Mouse (Mus musculus): Measurements from ENCODE around the gene Llgl1. TPM values are rescaled to one million over a fixed set of nuclear protein-coding genes. Genes with fewer than 3 reads are reported as not detected.

Llgl1 gene
- total RNA-seq (2021): 10 to 100 TPM; 23.8 to 25.2 TPM

DNA sequence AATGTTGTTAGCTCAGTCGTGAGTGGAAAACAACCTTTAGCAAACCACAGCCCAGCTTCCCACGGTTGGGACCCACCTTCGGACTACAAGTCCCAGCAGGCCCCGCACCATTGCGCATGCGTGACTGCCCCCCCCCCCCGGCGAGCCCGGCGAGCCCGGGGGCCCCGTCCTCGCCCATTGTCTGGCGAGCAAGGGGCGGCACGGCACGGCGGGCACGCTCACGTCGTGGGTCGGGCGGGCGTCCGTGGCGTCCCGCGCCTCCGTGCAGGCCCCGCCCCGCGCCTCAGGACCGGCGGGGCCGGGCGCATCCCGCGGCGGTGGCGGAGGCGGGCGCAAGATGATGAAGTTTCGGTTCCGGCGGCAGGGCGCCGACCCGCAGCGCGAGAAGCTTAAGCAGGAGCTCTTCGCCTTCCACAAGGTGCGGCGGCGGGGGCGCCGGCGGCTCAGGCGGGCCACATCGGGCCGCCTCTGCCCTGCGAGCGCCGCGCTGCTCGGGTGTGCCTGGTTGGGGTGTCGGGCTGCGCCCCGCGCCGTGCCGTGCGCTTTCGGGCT, at the start of gene Llgl1:
Llgl1 (plus strand) TSS at position 200 of the 552 bp plus-strand sequence.
- DNase-seq: peak; percentile 88 to 89
- intact Hi-C loops (cut with DNase I): loop anchor here (2.0 to 5.0 kb wide), 4 partner anchors 27 to 393 kb away; partner anchors contain the start of genes Flii and Tmem11

DNA sequence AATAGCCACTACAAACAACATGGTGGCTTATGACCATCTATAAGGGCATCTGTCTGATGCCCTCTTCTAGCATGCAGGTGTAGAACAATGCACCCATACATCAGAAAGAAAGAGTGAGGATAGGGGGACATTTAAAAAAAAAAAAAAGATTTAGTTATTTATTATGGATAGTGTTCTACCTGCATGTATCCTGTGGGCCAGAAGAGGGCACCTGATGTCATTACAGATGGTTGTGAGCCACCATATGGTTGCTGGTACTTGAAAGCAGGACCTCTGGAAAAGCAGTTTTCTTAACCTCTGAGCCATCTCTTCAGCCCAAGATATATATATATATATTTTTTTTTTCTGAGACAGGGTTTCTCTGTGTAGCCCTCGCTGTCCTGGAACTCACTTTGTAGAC, 3.4 kb upstream of the Llgl1 start:
- intact Hi-C loops (cut with DNase I): loop anchor here (5.0 kb wide), 2 partner anchors 181 to 396 kb away; partner anchors contain the start of gene Tmem11
- DNase-seq: no peak

DNA sequence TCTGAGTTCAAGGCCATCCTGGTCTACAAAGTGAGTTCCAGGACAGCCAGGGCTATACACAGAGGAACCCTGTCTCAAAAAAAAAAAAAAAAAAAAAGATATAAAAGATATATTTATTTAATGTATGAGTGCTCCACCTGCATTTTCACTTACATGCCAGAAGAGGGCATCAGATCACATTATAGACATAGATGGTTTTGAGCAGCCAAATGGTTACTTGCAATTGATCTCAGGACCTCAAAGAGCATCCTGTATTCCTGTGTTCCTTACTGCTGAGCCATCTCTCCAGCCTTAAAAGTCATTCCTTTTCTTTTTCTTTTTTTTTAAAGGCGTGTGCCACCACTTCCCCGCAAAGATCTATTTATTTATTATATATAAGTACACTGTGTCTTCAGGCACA, 2.0 kb upstream of the Llgl1 start:
- peak; percentile 16 for DNase-seq
- intact Hi-C loops (cut with DNase I): loop anchor here (5.0 kb wide), 2 partner anchors 180 to 395 kb away; partner anchors contain the start of gene Tmem11

DNA sequence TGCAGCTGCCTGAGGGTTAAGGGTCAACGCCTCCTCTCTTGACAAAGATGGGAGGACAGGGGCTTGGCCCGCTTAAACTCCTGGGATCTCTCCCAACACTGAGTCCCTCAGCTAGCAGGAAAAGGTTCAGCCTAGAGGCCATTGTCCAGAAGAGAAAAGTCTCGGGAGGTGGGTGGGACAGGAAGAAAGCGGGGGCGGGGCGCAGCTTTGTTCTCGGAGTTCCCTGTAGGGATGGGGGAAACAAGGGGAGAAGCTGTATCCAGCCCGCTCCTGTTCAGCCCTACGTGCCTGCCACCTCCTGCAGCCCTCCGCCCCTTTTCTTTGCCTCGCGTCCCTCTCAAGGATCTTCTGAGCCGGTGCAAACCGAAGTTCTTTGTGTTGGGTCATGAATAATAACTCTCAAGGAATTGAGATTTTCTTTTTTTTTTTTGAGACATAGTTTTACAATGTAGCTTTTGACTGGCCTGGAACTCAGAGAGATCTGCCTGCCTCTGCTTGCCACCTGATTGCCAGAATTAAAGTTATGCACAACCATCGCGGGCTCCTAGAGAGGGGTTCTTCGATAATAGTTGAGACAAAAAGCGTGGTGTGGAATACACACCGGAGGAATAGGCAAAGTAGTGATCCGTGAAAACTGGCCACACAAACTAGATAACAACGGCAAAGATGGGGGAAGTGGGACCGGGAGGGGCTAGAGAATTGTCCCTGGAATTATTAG, 558 bp upstream of the Llgl1 start:
- intact Hi-C loops (cut with DNase I): loop anchor here (1.0 to 5.0 kb wide), 4 partner anchors 28 to 393 kb away; partner anchors contain the start of genes Dhrs7b, Flii and Tmem11

DNA sequence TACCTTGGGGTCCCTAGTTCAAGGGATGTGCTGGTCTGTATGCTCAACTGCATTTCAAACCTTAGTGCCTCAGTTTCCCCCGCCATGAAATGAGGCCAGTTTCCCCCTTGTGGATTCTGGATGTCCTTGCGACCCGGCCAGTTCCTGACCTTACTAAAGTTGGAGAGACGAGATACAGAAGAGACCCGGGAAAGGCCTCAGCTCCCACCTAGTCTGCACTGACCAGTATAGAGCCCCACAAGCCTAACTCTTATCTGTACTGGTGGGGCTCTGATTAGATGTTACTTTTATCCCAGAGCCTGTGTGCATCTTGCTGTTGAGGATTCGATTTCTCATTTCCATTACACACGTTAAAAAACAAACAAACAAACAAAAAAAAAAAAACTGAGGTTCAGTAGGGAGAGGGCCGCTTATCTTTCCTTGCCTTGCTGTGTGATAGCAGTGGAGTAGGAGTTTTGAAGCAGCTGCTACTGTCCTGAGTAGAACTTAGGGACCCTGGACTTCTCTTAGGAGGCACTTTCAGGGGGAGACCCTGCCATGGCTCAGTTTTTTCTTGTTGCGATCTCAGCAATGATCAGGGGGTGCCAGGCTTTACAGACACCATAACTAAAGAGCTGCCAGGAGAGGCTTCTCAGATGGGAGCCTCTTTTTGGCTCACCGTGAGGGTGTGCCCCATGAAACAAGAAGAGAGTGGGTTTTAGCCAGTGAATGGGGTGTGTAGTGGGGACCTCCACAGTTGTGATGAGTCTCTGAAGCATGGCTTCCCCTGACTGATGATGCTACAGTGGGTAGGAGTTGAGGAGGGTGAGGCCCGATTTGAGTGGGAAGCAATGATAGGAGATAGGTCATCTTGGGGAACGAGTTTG, 1.0 kb downstream of the Llgl1 start:
- DNase-seq: peak in 1 of 2 experiments; percentile 2
- intact Hi-C loops (cut with DNase I): loop anchor here (5.0 kb wide), 1 partner anchor 82 kb away; no protein-coding TSS in a partner anchor

More for the DNA sequence above, 558 bp upstream of the Llgl1 start:
- peak; percentile 88 for DNase-seq

DNA sequence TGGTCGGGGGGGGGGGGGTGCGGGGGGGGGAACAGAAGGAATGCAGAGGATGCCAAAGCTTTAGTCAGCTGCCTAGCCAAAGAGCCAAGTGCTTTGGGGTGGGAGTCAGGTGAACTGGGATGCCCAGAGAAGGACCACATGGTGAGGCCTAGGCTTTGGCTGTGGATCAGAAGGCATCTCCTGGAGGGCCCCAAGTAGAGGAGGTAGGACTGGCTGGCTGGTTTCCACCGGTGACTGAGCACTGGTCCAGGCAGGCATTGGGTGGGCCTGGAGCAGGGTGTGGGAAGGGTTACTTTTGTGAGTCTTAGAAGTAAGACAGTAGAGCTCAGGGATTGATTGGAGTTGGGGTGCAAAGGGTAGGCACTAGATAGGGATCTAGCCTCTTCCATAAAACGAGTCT, 2.1 kb downstream of the Llgl1 start:
- DNase-seq: peak; percentile 5 to 8

DNA sequence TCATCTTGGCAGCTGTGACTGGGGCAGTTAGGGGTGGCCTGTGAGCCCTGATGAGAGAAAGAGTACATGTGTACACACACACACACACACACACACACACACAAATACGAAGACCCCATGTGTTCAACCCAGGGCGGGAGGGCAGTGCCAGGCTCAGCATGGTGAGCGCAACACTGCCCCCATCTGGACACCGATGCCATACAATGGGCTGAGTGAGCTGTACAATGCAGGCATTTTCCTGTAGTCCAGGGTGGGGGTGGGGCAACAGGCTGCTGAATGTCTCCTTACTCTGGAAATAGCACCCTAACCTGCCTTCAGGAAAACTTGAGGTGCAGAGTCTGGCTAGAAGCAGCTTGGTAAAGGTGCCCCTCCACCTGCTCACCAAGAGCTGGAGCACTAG, 3.6 kb downstream of the Llgl1 start:
- intact Hi-C loops (cut with DNase I): loop anchor here (5.0 kb wide), 1 partner anchor 79 kb away; no protein-coding TSS in a partner anchor
- DNase-seq: peak; percentile 52 to 70

More for the DNA sequence above, 2.1 kb downstream of the Llgl1 start:
- intact Hi-C loops (cut with DNase I): loop anchor here (5.0 kb wide), 1 partner anchor 81 kb away; no protein-coding TSS in a partner anchor

DNA sequence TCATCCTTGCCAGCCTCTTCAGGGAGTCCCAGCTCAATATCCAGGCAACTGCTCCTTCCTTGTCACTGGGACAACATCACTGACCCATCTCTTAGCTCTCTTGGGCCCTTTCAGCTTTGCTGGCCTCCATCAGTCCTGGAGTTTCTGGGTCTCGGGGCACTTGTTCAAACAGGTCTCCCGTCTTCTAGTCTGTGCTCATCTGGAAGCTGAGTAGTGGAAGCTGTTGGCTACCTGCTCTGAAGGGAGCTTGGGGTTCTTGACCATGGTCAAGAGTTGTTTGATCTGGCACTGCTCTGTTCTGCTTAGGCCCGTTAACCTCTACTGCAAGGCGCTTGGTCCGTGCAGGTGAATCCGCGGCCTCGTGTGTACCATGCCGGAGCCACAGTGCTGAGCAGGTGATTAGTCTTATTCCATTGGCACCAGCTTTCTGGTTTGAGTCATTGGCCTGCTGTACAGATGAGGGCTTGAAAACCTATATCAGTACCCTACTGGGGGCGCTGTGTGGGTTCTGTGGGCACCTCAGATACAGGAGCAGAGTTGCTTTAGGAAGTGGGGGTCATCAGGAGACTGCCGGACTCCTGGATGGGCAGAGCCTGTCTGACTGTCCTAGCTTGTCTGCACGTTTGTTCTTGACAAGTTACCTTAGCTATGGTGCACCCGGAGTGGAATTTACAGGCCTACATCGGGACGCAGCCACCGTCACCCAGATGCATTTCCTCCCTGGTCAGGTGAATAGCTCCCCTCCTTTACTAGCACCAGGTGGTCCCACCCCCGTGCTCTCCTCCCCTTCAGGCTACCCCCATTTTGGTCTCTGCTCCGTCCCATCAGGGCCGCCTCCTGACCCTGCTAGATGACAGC, 4.7 kb downstream of the Llgl1 start:
- intact Hi-C loops (cut with DNase I): loop anchor here (5.0 kb wide), 1 partner anchor 78 kb away; no protein-coding TSS in a partner anchor
- DNase-seq: peak in 1 of 2 experiments; percentile 0

DNA sequence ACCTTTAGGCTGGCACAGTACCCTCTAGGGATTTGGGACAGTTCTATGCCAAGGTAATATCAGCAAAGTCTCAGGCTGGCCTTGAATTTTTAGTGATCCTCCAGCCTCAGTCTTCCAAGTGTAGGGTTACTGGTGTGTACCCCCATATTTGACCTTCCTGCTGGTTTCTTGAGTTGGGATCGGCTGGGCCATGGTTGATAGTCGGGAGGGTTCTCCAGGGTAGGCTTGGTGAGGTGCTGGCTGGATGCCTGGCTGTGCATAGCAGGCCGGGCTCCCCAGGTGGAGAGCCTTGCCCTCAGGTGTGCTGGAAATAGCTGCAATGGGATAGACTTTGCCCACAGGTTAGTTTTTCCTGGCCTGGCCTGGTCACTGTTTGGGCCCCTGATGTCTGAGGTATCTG, 5.7 kb downstream of the Llgl1 start:
- no peak for DNase-seq

DNA sequence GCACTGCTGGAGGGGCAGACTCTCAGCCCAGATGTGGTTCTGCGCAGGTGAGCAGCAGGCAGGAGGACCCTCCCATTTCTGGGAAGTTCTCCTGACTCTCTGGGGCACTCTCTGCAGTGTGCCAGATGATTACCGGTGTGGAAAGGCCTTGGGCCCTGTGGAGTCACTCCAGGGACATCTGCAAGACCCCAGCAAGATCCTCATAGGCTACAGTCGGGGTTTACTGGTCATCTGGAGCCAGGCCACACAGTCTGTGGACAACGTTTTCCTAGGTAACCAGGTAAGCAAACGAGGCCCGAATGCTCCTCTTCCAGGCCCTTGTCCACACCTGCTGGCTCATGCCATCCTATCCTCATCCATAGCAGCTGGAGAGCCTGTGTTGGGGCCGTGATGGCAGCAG, 6.6 kb downstream of the Llgl1 start:
- intact Hi-C loops (cut with DNase I): no loop called here
- peak in 1 of 2 experiments; percentile 0 for DNase-seq

More for the DNA sequence above, 5.7 kb downstream of the Llgl1 start:
- intact Hi-C loops (cut with DNase I): no loop called here

DNA sequence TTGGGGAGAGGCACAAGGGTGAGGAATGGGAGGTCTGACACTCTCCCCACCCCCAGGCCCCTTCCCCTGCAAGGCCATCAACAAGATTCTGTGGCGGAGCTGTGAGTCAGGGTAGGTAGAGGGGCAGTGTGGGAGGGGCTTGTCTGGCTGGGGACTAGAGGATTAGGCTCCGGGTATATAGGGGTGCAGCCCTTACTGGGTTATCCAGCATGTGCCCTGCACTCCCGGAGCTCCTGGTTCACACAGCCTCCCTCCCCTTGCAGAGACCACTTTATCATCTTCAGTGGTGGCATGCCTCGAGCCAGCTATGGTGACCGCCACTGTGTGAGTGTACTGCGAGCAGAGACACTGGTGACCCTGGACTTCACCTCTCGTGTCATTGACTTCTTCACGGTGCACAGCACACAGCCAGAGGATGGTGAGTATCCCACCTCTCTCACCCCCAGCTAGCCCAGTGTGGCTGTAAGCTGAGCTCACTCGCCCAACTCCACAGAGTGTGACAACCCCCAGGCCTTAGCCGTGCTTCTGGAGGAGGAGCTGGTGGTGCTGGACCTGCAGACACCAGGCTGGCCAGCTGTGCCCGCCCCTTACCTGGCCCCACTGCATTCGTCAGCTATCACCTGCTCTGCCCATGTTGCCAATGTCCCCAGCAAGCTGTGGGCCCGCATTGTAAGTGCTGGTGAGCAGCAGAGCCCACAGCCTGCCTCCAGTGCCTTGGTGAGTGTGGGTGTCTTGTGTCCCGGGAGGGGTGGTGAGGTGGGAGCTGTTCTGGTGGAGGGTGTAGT, 7.4 kb downstream of the Llgl1 start:
- peak in 1 of 2 experiments; percentile 0 for DNase-seq

DNA sequence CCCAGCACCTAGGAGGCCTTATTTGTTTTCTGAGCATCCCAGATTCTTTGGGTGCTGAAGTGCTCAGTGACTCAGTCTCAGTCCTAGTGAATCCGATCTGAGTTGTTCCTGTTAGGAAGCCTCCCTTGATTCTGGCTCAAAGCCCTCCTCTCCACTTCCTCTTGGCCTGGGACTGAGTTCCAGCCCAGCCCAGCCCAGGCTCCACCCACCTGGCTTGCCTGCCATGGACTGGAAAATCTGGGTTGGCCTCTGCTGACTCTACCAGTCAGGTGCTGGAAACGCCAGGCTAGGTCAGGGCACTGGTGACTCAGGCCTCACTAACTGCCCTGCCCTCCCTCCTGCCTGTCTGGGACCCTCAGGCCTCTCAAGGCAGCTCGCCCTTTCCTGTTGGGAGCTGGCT, 8.1 kb downstream of the Llgl1 start:
- peak; percentile 93 to 94 for DNase-seq
- intact Hi-C loops (cut with DNase I): no loop called here

More for the DNA sequence above, 7.4 kb downstream of the Llgl1 start:
- intact Hi-C loops (cut with DNase I): no loop called here

DNA sequence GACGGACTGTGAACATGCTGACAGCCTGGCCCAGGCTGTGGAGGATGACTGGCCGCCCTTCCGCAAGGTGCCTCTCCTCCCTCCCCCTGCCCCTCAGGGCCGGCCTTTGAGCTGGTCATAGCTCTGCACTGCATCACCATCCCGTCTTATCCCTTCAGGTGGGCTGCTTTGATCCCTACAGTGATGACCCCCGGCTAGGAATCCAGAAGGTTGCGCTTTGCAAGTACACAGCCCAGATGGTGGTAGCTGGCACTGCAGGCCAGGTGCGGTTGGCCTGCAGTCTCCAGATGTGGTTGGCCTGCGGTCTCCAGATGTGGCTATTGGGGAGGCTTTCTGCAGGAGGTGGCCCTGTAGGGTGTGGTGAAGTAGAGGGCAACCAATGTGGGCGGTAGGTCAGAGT, 9.1 kb downstream of the Llgl1 start:
- peak in 1 of 2 experiments; percentile 1 for DNase-seq
- intact Hi-C loops (cut with DNase I): no loop called here

DNA sequence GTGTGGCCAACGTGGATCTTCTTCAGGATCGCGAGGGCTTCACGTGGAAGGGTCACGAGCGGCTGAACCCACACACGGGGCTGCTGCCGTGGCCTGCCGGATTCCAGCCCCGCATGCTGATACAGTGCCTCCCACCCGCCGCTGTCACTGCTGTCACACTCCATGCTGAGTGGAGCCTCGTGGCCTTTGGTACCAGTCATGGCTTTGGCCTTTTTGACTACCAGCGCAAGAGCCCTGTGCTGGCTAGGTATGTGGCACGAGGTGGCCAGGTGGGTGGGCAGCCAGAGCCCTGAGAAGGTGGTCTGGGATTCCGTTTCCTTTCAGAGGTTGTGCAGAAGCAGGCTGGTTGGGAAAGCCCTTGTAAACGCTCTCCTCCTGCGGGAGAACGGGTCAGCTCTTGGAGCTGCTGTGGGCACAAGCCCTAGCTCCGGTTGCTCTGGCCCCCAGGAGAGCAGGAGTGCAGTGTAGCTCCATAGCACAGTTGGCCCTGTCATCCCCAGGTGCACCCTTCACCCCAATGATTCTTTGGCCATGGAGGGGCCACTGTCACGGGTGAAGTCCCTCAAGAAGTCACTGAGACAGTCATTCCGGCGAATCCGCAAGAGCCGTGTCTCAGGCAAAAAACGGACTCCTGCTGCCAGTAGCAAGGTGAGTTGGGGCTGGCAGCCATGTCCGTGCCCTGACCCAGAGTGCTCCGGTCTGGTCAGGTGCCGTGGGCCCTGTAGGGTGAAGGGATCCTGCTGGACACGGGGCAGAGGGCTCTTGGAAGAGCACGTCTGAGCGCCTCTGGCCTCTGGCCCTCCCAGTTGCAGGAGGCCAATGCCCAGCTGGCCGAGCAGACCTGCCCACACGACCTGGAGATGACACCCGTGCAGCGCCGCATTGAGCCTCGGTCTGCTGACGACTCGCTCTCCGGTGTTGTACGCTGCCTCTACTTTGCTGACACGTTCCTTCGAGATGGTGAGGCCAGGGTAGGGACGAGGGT, 10.2 kb downstream of the Llgl1 start:
- DNase-seq: peak in 1 of 2 experiments; percentile 4
- intact Hi-C loops (cut with DNase I): no loop called here

DNA sequence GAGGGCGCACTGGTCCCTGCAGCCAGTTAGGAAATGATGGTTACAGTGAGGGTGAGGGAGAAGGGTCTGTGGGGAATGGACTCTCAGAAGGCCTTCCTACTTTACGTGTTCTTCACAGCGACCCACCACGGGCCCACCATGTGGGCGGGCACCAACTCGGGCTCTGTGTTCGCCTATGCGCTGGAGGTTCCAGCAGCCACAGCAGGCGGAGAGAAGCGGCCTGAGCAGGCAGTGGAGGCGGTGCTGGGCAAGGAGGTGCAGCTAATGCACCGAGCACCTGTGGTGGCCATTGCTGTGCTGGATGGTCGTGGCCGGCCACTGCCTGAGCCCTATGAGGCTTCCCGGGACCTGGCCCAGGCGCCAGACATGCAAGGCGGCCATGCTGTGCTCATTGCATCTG, 11.7 kb downstream of the Llgl1 start:
- intact Hi-C loops (cut with DNase I): no loop called here

DNA sequence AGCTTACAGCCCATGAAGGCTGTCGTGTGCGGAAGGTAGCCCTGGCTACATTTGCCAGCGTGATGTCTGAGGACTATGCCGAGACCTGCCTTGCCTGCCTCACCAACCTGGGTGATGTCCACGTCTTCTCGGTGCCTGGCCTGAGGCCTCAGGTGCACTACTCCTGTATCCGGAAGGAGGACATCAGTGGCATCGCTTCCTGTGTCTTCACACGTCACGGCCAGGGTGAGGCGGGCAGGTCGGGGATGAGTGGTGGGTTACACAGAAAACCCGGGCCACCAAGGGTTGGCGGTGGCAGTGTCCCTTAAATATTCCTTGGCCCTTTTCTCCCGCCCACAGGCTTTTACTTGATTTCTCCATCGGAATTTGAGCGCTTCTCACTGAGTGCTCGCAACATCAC, 12.5 kb downstream of the Llgl1 start:
- DNase-seq: no peak
- intact Hi-C loops (cut with DNase I): no loop called here

More for the DNA sequence above, 11.7 kb downstream of the Llgl1 start:
- DNase-seq: no peak

DNA sequence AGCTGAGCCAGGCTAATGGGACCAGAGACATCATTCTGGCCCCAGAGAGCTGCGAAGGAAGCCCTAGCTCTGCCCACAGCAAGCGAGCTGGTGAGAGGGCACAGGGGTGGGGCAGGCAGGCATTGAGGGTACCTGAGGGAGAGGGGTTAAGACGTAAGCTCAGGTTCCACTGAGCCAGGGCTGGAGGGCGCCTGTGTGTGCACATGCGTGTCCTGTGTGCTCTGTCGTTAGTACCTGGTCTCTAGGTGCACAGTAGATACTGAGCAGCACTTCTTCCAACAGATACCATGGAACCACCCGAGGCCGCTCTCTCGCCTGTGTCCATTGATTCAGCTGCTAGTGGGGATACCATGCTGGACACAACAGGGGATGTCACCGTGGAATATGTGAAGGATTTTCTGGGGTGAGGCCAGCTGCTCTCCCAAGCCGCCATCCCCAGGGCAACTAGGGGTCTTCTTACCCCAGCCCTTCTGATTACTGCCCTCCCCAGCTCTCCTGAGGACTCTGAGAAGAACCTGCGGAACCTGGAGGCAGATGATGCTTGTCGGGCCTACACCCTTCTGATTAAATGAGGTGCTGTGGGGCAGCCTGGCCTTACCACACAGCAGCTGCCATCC, 13.2 kb downstream of the Llgl1 start:
- no peak for DNase-seq
- intact Hi-C loops (cut with DNase I): no loop called here
